Mouse (Mus musculus) lung, embryonic 16.5 days (tissue): ENCODE measurements around the gene Galnt11. TPM values are rescaled to one million over a fixed set of nuclear protein-coding genes. Genes with fewer than 3 reads are reported as not detected.
A peak's percentile ranks its signal among the peaks of the same experiment; 100 is the strongest.
"Not testable (repeated sequence)": the region's sequence is repeated elsewhere in the genome, so short reads cannot be mapped to it uniquely, and the experiment has no call there.

Source experiments
- ATAC-seq: fragments of 200-750 bp; cut with Nextera tagmentation; 2 replicates; pipeline ENCODE4 v1.8.0; 2017; ENCODE audit warnings: low read depth, mild to moderate bottlenecking, moderate library complexity
- H3K27ac ChIP-seq: fragments of 300-500 bp; sonication (generic); 2 replicates; pipeline ENCODE4 v1.5.1; 2014; ENCODE audit warnings: mild to moderate bottlenecking, control low read depth, low read length
- H3K27me3 ChIP-seq: fragments of 300-500 bp; sonication (generic); 2 replicates; pipeline ENCODE4 v1.6.1; 2014; ENCODE audit warnings: low read depth, low read length, mixed read lengths; ENCODE audit not compliant: control insufficient read depth, insufficient read depth
- H3K36me3 ChIP-seq: fragments of 300-500 bp; sonication (generic); 2 replicates; pipeline ENCODE4 v1.6.1; 2014; ENCODE audit warnings: low read length; ENCODE audit not compliant: control insufficient read depth, insufficient read depth
- H3K4me1 ChIP-seq: fragments of 300-500 bp; sonication (generic); replicated peaks from 2 replicates; pipeline ENCODE4 v1.6.1; 2014; ENCODE audit warnings: low read length, mixed read lengths; ENCODE audit not compliant: control insufficient read depth, insufficient read depth
- H3K4me2 ChIP-seq: fragments of 300-500 bp; sonication (generic); 2 replicates; pipeline ENCODE4 v1.6.1; 2014; ENCODE audit warnings: low read depth, low read length, control low read depth
- H3K4me3 ChIP-seq: fragments of 300-500 bp; sonication (generic); 2 replicates; pipeline ENCODE4 v1.5.1; 2014; ENCODE audit warnings: mild to moderate bottlenecking, low read length, control low read depth
- H3K9ac ChIP-seq: fragments of 300-500 bp; sonication (generic); 2 replicates; pipeline ENCODE4 v1.6.1; 2014; ENCODE audit warnings: low read length, control low read depth
- H3K9me3 ChIP-seq: fragments of 300-500 bp; sonication (generic); 2 replicates; pipeline ENCODE4 v1.6.1; 2016; ENCODE audit warnings: low read length; ENCODE audit not compliant: control insufficient read depth
- WGBS: fragments of 180-500 bp; shearing (Covaris S2); extraction: QIAGEN DNeasy Blood & Tissue Kit; methylation state at CpG from one replicate; pipeline ENCODE4 v1.1.7; 2014; 5-methylcytosine and 5-hydroxymethylcytosine counted together
- polyA plus RNA-seq: library from polyadenylated mRNA; unstranded; fragments of >200 nt; fragmentation: Nextera tagmentation; extraction: Ambion mirVana; gene quantifications from 2 replicates; pipeline ENCODE4 v1.2.1, GENCODE M21; 2015

Galnt11 gene
- polyA plus RNA-seq, 1 experiment from 2014 or later: 35.5 TPM

- WGBS: 64% methylated on average over 2 of the region's 2 CpGs
Measured at GRCm38 (mm10) chr5:25190521-25190920, 31.2 kb upstream of the Galnt11 start.

GRCm38 (mm10) chr5:25211872-25212271 is 9.8 kb upstream of the Galnt11 start:
- ATAC-seq: no peak
- 59% methylated on average over 1 of the region's 1 CpGs for WGBS
- H3K4me2 ChIP-seq: no peak overlapping the region
- no peak overlapping the region for H3K4me3 ChIP-seq
- no peak overlapping the region for H3K27ac ChIP-seq
- no peaks in the 10 kb centered on the region for H3K27me3 ChIP-seq
- no peaks in the 10 kb centered on the region for H3K36me3 ChIP-seq
- H3K4me1 ChIP-seq: no peaks in the 10 kb centered on the region
- H3K9me3 ChIP-seq: no peaks in the 10 kb centered on the region
- no peak overlapping the region for H3K9ac ChIP-seq

More at GRCm38 (mm10) chr5:25190521-25190920, 31.2 kb upstream of the Galnt11 start:
- Histone ChIP-seq H3K4me2 (no peak overlapping the region), H3K9me3 (no peaks in the 10 kb centered on the region), H3K4me1 (no peaks in the 10 kb centered on the region), H3K36me3 (no peaks in the 10 kb centered on the region), H3K9ac (no peak overlapping the region), H3K27me3 (no peaks in the 10 kb centered on the region), H3K4me3 (no peak overlapping the region), H3K27ac (no peak overlapping the region)
- no peak for ATAC-seq

GRCm38 (mm10) chr5:25213216-25213615 is 8.5 kb upstream of the Galnt11 start:
- not testable (repeated sequence) for H3K9ac ChIP-seq, H3K27ac ChIP-seq, H3K4me3 ChIP-seq, H3K9me3 ChIP-seq, H3K4me1 ChIP-seq, H3K36me3 ChIP-seq, H3K4me2 ChIP-seq, H3K27me3 ChIP-seq, ATAC-seq

GRCm38 (mm10) chr5:25215006-25215405 is 6.7 kb upstream of the Galnt11 start:
- Histone ChIP-seq H3K4me2 (no peak overlapping the region), H3K4me1 (no peaks in the 10 kb centered on the region), H3K27ac (no peak overlapping the region), H3K27me3 (no peaks in the 10 kb centered on the region), H3K9ac (no peak overlapping the region), H3K9me3 (no peaks in the 10 kb centered on the region), H3K36me3 (no peaks in the 10 kb centered on the region), H3K4me3 (no peak overlapping the region)
- WGBS: 74% methylated on average over 6 of the region's 6 CpGs
- no peak for ATAC-seq

GRCm38 (mm10) chr5:25222752-25223702 is 1.3 kb downstream of the Galnt11 start, which contains the start of gene E130116L18Rik:
E130116L18Rik (minus strand) TSS chr5:25223153.
- 2% methylated on average over 65 of the region's 72 CpGs for WGBS
- H3K4me1 ChIP-seq: no peaks in the 10 kb centered on the region; the same call in 1 of the 2 replicates
- H3K4me2 ChIP-seq: peak within 1 kb of the TSS; percentile 58
- H3K27ac ChIP-seq: peak within 1 kb of the TSS; percentile 81
- H3K9ac ChIP-seq: peak within 1 kb of the TSS; percentile 91
- H3K9me3 ChIP-seq: no peaks in the 10 kb centered on the region
- H3K36me3 ChIP-seq: no peaks in the 10 kb centered on the region
- H3K27me3 ChIP-seq: no peaks in the 10 kb centered on the region
- H3K4me3 ChIP-seq: peak within 1 kb of the TSS; percentile 75
- ATAC-seq: peak; percentile 98

- H3K9me3 ChIP-seq, ATAC-seq, H3K4me3 ChIP-seq, H3K27me3 ChIP-seq, H3K4me2 ChIP-seq, H3K4me1 ChIP-seq, H3K27ac ChIP-seq, H3K36me3 ChIP-seq, H3K9ac ChIP-seq: not testable (repeated sequence)
- 95% methylated on average over 1 of the region's 1 CpGs for WGBS
Measured at GRCm38 (mm10) chr5:25224377-25224776, 2.7 kb downstream of the Galnt11 start.

GRCm38 (mm10) chr5:25243101-25243500 is 21.4 kb downstream of the Galnt11 start:
- 83% methylated on average over 6 of the region's 6 CpGs for WGBS

GRCm38 (mm10) chr5:25245806-25246472 is 24.2 kb downstream of the Galnt11 start:
- no peak for ATAC-seq
- no peaks in the 10 kb centered on the region for H3K9me3 ChIP-seq
- H3K27me3 ChIP-seq: no peaks in the 10 kb centered on the region
- no peak overlapping the region for H3K4me2 ChIP-seq
- H3K4me3 ChIP-seq: no peak overlapping the region
- 78% methylated on average over 10 of the region's 10 CpGs for WGBS
- H3K9ac ChIP-seq: no peak overlapping the region
- no peaks in the 10 kb centered on the region for H3K4me1 ChIP-seq
- no peak overlapping the region for H3K27ac ChIP-seq
- H3K36me3 ChIP-seq: peaks cover 6% of the 10 kb centered on the region

More at GRCm38 (mm10) chr5:25243101-25243500, 21.4 kb downstream of the Galnt11 start:
- Histone ChIP-seq H3K4me1 (no peaks in the 10 kb centered on the region), H3K4me2 (no peak overlapping the region), H3K27me3 (no peaks in the 10 kb centered on the region), H3K36me3 (0 out of 2 replicates have a peak, but pooled peaks cover 2% of the 10 kb centered on the region), H3K9me3 (no peaks in the 10 kb centered on the region), H3K9ac (no peak overlapping the region), H3K27ac (no peak overlapping the region), H3K4me3 (no peak overlapping the region)
- no peak for ATAC-seq

GRCm38 (mm10) chr5:25246473-25246865 is 24.8 kb downstream of the Galnt11 start:
- H3K4me3 ChIP-seq: no peak overlapping the region
- no peak overlapping the region for H3K27ac ChIP-seq
- no peaks in the 10 kb centered on the region for H3K9me3 ChIP-seq
- no peak overlapping the region for H3K4me2 ChIP-seq
- no peak overlapping the region for H3K9ac ChIP-seq
- ATAC-seq: no peak
- H3K36me3 ChIP-seq: peaks cover 12% of the 10 kb centered on the region
- H3K27me3 ChIP-seq: no peaks in the 10 kb centered on the region
- WGBS: 68% methylated on average over 1 of the region's 1 CpGs
- no peaks in the 10 kb centered on the region for H3K4me1 ChIP-seq
